Mouse (Mus musculus) spleen, adult 2 months (tissue): ENCODE measurements around the gene 0610009B22Rik.

Source experiments
- CTCF ChIP-seq: fragments of 200-500 bp; IDR thresholded peaks from 2 replicates; pipeline ENCODE4 v1.5.1; 2011; ENCODE audit warnings: mild to moderate bottlenecking, inconsistent platforms; ENCODE audit not compliant: insufficient read depth, insufficient read length, insufficient replicate concordance; ENCODE audit errors: extremely low read depth
- POLR2A ChIP-seq: fragments of 200-500 bp; IDR thresholded peaks from 2 replicates; pipeline ENCODE4 v1.6.1; 2011; ENCODE audit warnings: low read depth, low read length, inconsistent platforms

GRCm38 (mm10) chr11:51650261-51650660 is 38.4 kb downstream of the 0610009B22Rik start:
- TF ChIP-seq CTCF (no peak), POLR2A (no peak)
